Mouse (Mus musculus): ENCODE results near the gene 5330417C22Rik. TPM values are rescaled to one million over a fixed set of nuclear protein-coding genes. Genes with fewer than 3 reads are reported as not detected.

5330417C22Rik gene
- total RNA-seq, 2 experiments from 2014 or later: 24.8 to 28.8 TPM

DNA sequence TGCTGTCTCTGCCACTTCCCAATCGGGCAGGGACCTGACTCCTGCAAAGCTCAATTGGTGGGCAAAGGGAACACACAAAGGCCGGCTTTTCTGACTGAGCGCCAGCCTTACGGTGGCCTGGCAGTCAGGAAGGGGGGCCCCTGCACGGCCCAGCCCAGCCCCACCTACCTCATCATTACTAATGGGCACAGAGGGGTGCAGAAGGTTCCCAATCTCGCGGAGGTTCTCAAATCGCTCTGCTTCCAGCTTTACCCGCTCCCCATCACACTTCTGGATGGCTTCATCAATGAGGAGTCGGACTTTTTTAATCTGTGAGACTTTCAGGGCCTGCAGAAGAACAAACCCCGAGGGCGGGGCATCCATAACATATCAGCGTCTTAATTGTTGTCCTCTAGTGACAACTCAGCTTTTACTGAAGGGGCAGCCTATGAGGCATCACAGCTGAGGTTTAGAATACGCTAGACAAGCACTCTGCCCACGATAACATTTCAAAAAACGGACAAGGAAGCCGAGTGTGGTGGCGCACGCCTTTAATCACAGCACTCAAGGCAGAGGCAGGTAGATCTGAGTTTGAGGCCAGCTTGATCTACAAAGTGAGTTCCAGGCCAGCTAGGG, 102.3 kb downstream of the 5330417C22Rik start:
- Histone ChIP-seq H3K27ac (peak overlapping the region; percentile 23; the same call in 1 of the 2 replicates), H3K4me3 (no peak overlapping the region)
- DNase-seq (ENCODE audit: low spot score in 2 of 2): no peak
- no peak for TF ChIP-seq CTCF (conservative IDR thresholded peaks at IDR 0.05)

DNA sequence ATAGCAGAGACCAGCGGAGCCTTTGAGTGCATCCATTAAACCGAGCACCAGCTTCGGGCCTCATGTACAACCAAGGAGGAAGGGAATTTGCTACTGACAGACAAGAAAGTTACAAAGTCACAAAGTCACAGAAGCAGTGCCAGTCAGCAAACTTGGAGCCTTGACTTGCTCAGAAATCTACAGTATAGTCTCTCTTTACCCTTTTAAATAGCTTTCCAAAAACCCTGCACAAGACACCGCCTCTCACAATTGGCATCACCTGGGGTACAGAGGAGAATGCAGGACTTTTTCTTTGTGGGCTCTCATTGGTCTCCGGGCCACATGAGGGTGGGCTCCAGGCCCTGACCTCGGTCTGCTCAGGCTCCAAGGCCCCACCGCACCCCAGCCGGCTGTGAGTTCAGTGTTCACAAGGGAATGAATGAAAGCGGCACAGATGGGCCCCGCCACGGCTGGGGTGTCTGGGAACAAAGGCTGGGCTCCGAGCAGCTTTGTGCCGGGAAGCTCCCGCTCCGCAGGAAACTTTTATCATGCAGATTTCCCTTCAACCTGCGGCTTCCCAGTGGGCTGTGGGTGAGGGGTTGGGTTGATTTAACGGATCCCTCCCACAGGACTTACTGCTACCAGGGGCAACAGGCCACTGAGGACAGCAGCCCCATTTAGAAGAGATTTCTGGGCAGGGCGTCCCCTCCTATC, 103.0 kb downstream of the 5330417C22Rik start:
- H3K27ac ChIP-seq: peak overlapping the region; percentile 39; the same call in 1 of the 2 replicates
- DNase-seq (ENCODE audit: low spot score in 2 of 2): no peak

GRCm38 (mm10) chr3:108432542-108433187, 103.7 kb downstream of the 5330417C22Rik start:
- no peak for TF ChIP-seq CTCF (conservative IDR thresholded peaks at IDR 0.05)
- DNase-seq (ENCODE audit: low spot score in 2 of 2): no peak
- H3K27ac ChIP-seq: peak overlapping the region; percentile 39
- H3K4me3 ChIP-seq: no peak overlapping the region

More for the DNA sequence above, 103.0 kb downstream of the 5330417C22Rik start:
- H3K4me3 ChIP-seq: no peak overlapping the region
- no peak for TF ChIP-seq CTCF (conservative IDR thresholded peaks at IDR 0.05)

- Histone ChIP-seq H3K4me3 (no peak overlapping the region), H3K27ac (0 out of 2 replicates have a peak overlapping the region, but pooled peaks have one; percentile 10)
- no peak for DNase-seq (ENCODE audit: low spot score in 2 of 2)
- no peak for TF ChIP-seq CTCF (conservative IDR thresholded peaks at IDR 0.05)
These were observed 110.7 kb downstream of the 5330417C22Rik start for GRCm38 (mm10) chr3:108425624-108426018.

DNA sequence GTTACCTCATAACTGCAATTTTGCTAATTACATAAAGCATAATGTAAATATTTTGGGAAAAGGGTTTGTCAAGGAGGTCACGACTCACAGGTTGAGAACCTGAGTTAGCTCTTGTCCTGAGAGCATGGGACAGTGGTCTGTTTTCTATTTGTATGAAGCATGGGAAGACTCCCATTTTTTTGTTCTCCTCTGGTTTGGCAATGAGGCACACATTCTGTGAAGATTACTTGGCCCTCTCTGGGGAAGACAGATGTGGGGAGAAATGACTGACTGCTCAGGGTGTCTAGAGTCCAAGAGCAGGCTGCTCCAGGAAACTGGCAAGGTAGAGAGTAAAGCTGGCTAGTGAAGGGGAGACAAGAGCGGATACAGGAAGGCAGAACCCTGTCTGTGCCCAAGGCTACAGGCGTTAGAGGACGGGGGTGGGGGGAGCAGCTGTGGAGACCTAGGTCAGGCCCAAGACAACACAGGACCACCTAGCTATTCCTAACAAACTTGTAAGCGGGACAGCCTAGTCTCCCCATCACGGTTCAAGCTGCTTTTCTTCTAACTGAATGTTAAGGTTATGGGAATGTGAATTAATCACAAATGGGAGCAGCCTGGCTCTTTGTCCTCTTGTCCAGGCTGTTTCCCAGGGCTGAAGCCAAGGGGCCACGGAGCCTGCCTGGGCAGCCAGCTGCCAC, 111.3 kb downstream of the 5330417C22Rik start:
- no peak for DNase-seq (ENCODE audit: low spot score in 2 of 2)
- Histone ChIP-seq H3K27ac (0 out of 2 replicates have a peak overlapping the region, but pooled peaks have one; percentile 10), H3K4me3 (no peak overlapping the region)
- no peak for TF ChIP-seq CTCF (conservative IDR thresholded peaks at IDR 0.05)

- no peak for TF ChIP-seq CTCF (conservative IDR thresholded peaks at IDR 0.05)
- Histone ChIP-seq H3K27ac (peak overlapping the region; percentile 51; the same call in 1 of the 2 replicates), H3K4me3 (peak overlapping the region; percentile 33)
- DNase-seq (ENCODE audit: low spot score in 2 of 2): peak in 1 of 2 experiments; percentile 65
These were observed 112.2 kb downstream of the 5330417C22Rik start for GRCm38 (mm10) chr3:108423844-108424801.

DNA sequence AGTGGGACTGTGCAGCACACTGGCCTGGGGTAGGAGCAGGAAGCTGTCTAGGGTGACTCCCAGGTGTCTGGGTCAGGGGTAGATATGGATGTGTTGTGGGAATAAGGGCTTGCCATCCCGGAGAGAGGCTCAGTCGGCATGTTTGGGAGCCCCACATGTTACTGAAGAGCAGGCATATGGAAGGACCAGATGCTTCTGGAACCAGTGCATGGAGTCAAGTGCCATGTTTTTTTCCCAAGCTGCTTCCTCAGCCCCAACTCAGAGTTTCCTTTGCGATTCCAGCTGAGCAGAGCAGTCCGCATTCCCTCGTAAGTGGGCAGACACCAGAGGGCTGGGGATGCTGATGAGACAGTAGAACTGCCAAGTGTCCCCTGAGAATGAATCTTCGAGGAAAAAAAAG, 113.3 kb downstream of the 5330417C22Rik start:
- Histone ChIP-seq H3K27ac (no peak overlapping the region; the same call in 1 of the 2 replicates), H3K4me3 (no peak overlapping the region)
- TF ChIP-seq CTCF (conservative IDR thresholded peaks at IDR 0.05): no peak
- DNase-seq (ENCODE audit: low spot score in 2 of 2): peak in 1 of 2 experiments; percentile 56

- Histone ChIP-seq H3K27ac (peak overlapping the region; percentile 96), H3K4me3 (peak overlapping the region; percentile 91)
- peak; percentile 29 for TF ChIP-seq CTCF (conservative IDR thresholded peaks at IDR 0.05)
- DNase-seq (ENCODE audit: low spot score in 2 of 2): peak; percentile 84 to 86
These were observed 120.5 kb downstream of the 5330417C22Rik start for GRCm38 (mm10) chr3:108415831-108416223.

DNA sequence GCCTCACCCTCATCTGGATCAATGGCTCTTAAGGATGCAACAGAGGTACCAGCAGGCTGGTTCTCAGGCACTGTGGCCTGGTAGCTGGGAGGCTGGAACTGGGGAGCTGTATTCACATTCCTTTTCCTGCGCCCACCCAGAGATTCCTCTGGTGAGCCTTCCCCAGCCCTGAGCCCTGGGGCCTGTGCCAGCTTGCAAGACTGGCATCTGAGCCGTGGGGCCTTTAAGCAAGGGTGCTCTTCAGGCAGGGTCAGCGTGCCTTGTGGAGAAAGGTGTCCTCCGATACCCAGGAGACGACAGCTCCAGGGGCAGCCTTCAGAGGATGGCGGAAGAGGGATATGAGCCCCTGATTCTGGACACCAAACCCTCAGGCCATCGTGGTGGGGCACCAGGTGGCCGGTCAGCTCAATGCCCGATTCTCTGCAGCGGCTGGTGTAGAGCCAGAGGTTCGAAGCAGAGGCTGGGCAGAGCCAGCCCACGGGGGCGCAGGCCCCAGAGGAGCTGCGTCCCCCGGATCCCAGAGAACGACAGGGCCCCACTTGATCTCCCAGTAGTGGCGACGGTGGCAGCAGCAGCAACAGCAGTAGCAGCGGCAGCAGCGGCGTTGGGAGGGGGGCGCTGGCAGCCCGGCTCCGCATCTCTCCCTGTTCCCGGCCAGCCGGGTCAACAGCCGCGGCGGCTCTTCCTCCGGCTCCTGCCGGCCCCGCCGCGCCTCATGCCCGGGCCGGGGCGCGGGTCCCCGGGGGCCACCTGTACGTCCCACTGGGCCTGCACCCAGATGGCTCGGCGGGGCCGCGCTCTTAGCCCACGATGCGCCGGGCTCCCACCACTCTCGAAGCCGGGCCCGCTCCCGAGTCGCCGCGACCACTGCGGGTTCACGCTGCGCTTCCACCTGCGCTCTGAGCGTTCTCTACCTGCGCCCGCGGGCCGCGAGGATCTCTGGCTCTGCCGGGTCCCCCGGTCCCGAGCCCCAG, 121.2 kb downstream of the 5330417C22Rik start, which contains the start of gene Celsr2:
Gene Celsr2, minus strand, starts transcription at position 696 of the 974 bp plus-strand sequence.
- H3K4me3 ChIP-seq: peak within 1 kb of the TSS; percentile 91
- no peak for DNase-seq (ENCODE audit: low spot score in 2 of 2)
- no peak for TF ChIP-seq CTCF (conservative IDR thresholded peaks at IDR 0.05)
- H3K27ac ChIP-seq: peak within 1 kb of the TSS; percentile 96

DNA sequence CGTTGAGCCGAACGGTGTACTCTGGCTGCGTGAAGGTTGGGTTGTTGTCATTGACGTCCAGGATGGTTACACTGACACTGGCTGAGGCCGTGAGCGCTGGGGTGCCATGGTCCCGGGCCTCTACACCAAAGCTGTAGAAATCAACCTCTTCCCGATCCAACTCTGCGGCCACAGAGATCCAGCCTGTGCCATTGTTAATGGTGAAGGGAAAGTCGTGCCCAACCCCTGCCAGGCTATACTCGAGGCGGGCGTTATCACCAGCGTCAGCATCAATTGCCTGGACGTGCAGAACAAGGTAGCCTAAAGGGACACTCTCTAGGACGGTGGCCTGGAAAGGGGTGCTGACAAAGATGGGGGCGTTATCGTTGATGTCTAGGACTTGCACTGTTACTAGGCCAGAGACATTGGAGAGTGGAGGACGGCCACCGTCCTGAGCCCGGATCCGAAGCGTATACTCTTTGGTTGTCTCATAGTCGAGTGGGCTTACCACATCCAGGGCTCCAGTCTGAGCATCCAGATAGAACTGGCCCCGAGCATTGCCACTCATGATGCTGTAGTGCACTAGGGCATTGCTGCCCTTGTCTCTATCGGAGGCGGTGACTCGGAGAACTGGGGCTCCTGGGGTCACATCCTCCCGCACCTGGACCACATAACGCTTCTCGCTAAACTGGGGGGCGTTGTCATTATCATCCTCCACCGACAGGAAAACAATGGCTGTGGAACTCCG, 122.5 kb downstream of the 5330417C22Rik start:
- Histone ChIP-seq H3K27ac (no peak overlapping the region), H3K4me3 (no peak overlapping the region)
- no peak for DNase-seq (ENCODE audit: low spot score in 2 of 2)
- TF ChIP-seq CTCF (conservative IDR thresholded peaks at IDR 0.05): no peak
